Mouse (Mus musculus) liver, postnatal 0 days (tissue): ENCODE results near the gene Ankub1. TPM values are rescaled to one million over a fixed set of nuclear protein-coding genes. Genes with fewer than 3 reads are reported as not detected.

Experiments
- ATAC-seq: fragments of 200-750 bp; cut with Nextera tagmentation; 2 replicates; pipeline ENCODE4 v1.8.0; 2017; ENCODE audit warnings: mild to moderate bottlenecking, moderate library complexity
- DNase-seq: peaks from one replicate; pipeline ENCODE4 v3.0.0-alpha.2; 2016
- H3K27ac ChIP-seq: fragments of 300-500 bp; sonication (generic); 2 replicates; pipeline ENCODE4 v1.5.1; 2014; ENCODE audit warnings: antibody characterized with exemption, moderate library complexity, mild to moderate bottlenecking, low read depth
- H3K27me3 ChIP-seq: fragments of 300-500 bp; sonication (generic); 2 replicates; pipeline ENCODE4 v1.6.1; 2014; ENCODE audit warnings: low read length, control low read depth, mixed read lengths; ENCODE audit not compliant: insufficient read depth
- H3K36me3 ChIP-seq: fragments of 300-500 bp; sonication (generic); replicated peaks from 2 replicates; pipeline ENCODE4 v1.6.1; 2014; ENCODE audit warnings: mild to moderate bottlenecking, control low read depth, low read length, moderate library complexity, mixed read lengths; ENCODE audit not compliant: insufficient read depth
- H3K4me1 ChIP-seq: fragments of 300-500 bp; sonication (generic); 2 replicates; pipeline ENCODE4 v1.6.1; 2014; ENCODE audit warnings: antibody characterized with exemption, mild to moderate bottlenecking, control low read depth; ENCODE audit not compliant: insufficient read depth
- H3K4me2 ChIP-seq: fragments of 300-500 bp; sonication (generic); 2 replicates; pipeline ENCODE4 v1.6.1; 2014; ENCODE audit warnings: low read depth, mild to moderate bottlenecking, low read length, moderate library complexity, mixed read lengths
- H3K4me3 ChIP-seq: fragments of 300-500 bp; sonication (generic); 2 replicates; pipeline ENCODE4 v1.5.1; 2014; ENCODE audit warnings: low read depth, low read length
- H3K9ac ChIP-seq: fragments of 300-500 bp; sonication (generic); replicated peaks from 2 replicates; pipeline ENCODE4 v1.6.1; 2014; ENCODE audit warnings: mild to moderate bottlenecking, moderate library complexity
- H3K9me3 ChIP-seq: fragments of 300-500 bp; sonication (generic); 2 replicates; pipeline ENCODE4 v1.6.1; 2016; ENCODE audit warnings: mild to moderate bottlenecking, control low read depth, low read length, mixed read lengths
- CTCF ChIP-seq: sonication (generic); IDR thresholded peaks from 2 replicates; pipeline ENCODE4 v1.5.1; 2016; ENCODE audit warnings: antibody characterized with exemption, low read depth
- EP300 ChIP-seq: IDR thresholded peaks from 2 replicates; pipeline ENCODE4 v1.6.1; 2016; ENCODE audit warnings: antibody characterized with exemption, low read depth, mild to moderate bottlenecking
- WGBS: fragments of 180-500 bp; shearing (Covaris S2); extraction: QIAGEN DNeasy Blood & Tissue Kit; methylation state at CpG from one replicate; pipeline ENCODE4 v1.1.7; 2014; ENCODE audit not compliant: insufficient replicate concordance; 5-methylcytosine and 5-hydroxymethylcytosine counted together
- polyA plus RNA-seq: library from polyadenylated mRNA; unstranded; fragments of >200 nt; fragmentation: Nextera tagmentation; extraction: Ambion mirVana; gene quantifications from 2 replicates; pipeline ENCODE4 v1.2.1, GENCODE M21; 2015

The Ankub1 gene
- polyA plus RNA-seq: 0.09 and 0.11 TPM in 2 replicates

- no peak within 1 kb of the TSS for H3K9ac ChIP-seq
- H3K4me2 ChIP-seq: no peak within 1 kb of the TSS
- no peaks in the 10 kb centered on the region for H3K9me3 ChIP-seq
- H3K4me3 ChIP-seq: no peak within 1 kb of the TSS
- H3K27ac ChIP-seq: no peak within 1 kb of the TSS
- no peaks in the 10 kb centered on the region for H3K27me3 ChIP-seq
- ATAC-seq (no peak), DNase-seq (no peak)
- no peaks in the 10 kb centered on the region for H3K4me1 ChIP-seq
- TF ChIP-seq EP300 (no peak), CTCF (no peak)
- WGBS: 65% methylated on average over 2 of the region's 2 CpGs
- H3K36me3 ChIP-seq: no peaks in the 10 kb centered on the region
Observed at GRCm38 (mm10) chr3:57692719-57693118, at the start of gene Ankub1. TSS of gene Ankub1 (minus strand) at chr3:57692799.

- DNase-seq: no peak
- no peaks in the 10 kb centered on the region for H3K36me3 ChIP-seq
- H3K4me3 ChIP-seq: no peak overlapping the region
- no peaks in the 10 kb centered on the region for H3K27me3 ChIP-seq
- no peak overlapping the region for H3K27ac ChIP-seq
- no peak overlapping the region for H3K4me2 ChIP-seq
- no peaks in the 10 kb centered on the region for H3K9me3 ChIP-seq
- H3K9ac ChIP-seq: no peak overlapping the region
- no peak for TF ChIP-seq CTCF
- TF ChIP-seq EP300: no peak
- WGBS: 44% methylated on average over 1 of the region's 1 CpGs
- no peak for ATAC-seq
- H3K4me1 ChIP-seq: peaks cover 21% of the 10 kb centered on the region
Observed at GRCm38 (mm10) chr3:57739830-57740229, 47.2 kb upstream of the Ankub1 start.

- peaks cover 22% of the 10 kb centered on the region for H3K4me1 ChIP-seq
- DNase-seq: no peak
- no peak for TF ChIP-seq CTCF
- TF ChIP-seq EP300: no peak
- peak overlapping the region; percentile 84 for H3K9ac ChIP-seq
- H3K4me2 ChIP-seq: peak overlapping the region; percentile 93
- H3K36me3 ChIP-seq: no peaks in the 10 kb centered on the region
- H3K27me3 ChIP-seq: no peaks in the 10 kb centered on the region
- no peaks in the 10 kb centered on the region for H3K9me3 ChIP-seq
- peak overlapping the region; percentile 84 for H3K4me3 ChIP-seq
- peak overlapping the region; percentile 98 for H3K27ac ChIP-seq
- under 1% methylated on average over 13 of the region's 13 CpGs for WGBS
- ATAC-seq: no peak
Observed at GRCm38 (mm10) chr3:57736419-57737095, 44.0 kb upstream of the Ankub1 start.

DNA sequence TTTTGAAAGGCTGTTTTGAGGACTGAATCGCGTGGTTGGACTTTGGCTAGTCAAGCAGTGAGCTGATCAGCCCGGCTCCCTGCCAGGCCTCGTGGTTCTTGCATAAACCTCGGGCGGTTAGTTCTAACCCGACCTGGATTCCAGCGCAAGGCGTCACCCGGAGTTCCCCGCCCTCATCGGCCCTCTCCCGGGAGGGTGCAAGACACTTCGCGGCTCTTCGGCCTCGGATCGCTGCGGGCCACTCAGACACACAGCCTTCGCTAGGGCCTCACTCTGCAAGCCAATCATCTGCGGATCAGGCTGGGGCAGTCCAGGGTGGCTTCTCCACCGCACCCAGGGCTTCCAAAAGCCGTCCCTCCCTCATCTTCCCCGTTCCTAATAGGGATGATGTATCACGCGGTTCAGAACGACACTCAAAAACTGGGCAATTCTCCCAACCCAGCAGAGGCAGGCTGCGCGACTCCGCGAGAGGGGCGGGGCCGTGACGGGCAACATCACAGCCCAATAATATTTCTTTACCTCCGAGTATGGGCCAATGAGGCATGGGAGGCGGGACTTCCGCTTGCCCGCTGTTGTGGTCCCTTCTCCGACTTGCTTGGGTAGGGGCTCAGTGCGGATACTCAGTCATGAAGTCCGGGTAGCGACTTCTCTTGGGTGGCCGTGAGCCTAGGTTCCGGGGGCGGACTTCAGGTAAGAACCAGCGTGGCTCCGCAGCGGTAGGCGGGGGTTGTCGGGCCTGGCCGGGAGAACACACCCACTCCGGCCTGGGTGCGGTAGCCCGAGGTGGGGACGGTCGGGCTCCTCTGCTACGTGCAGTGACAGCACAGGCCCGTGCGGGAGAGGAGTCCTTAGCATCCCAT lies 43.1 kb upstream of the Ankub1 start, which contains the start of gene Rnf13:
Gene Rnf13 (plus strand): TSS at position 552 of the 860 bp plus-strand sequence.
- Histone ChIP-seq H3K27me3 (no peaks in the 10 kb centered on the region), H3K4me2 (peak within 1 kb of the TSS; percentile 93), H3K36me3 (no peaks in the 10 kb centered on the region), H3K9ac (peak within 1 kb of the TSS; percentile 84), H3K4me1 (peaks cover 22% of the 10 kb centered on the region), H3K9me3 (no peaks in the 10 kb centered on the region), H3K27ac (peak within 1 kb of the TSS; percentile 98), H3K4me3 (peak within 1 kb of the TSS; percentile 84)
- WGBS: under 1% methylated on average over 59 of the region's 59 CpGs
- DNase-seq (peak; percentile 95), ATAC-seq (peak; percentile 95)
- TF ChIP-seq CTCF (no peak), EP300 (peak; percentile 30)

GRCm38 (mm10) chr3:57732206-57732915 lies 39.8 kb upstream of the Ankub1 start:
- H3K4me3 ChIP-seq: no peak overlapping the region

More at GRCm38 (mm10) chr3:57732206-57732915, 39.8 kb upstream of the Ankub1 start:
- TF ChIP-seq EP300: no peak
- Histone ChIP-seq H3K4me1 (peaks cover 11% of the 10 kb centered on the region), H3K4me2 (no peak overlapping the region), H3K9me3 (no peaks in the 10 kb centered on the region), H3K27ac (no peak overlapping the region), H3K27me3 (no peaks in the 10 kb centered on the region), H3K36me3 (no peaks in the 10 kb centered on the region), H3K9ac (no peak overlapping the region)
- 74% methylated on average over 5 of the region's 5 CpGs for WGBS
- DNase-seq (no peak), ATAC-seq (no peak)
